Mouse (Mus musculus) CH12.LX (cell line): ENCODE data around the gene Smg9. TPM values are rescaled to one million over a fixed set of nuclear protein-coding genes. Genes with fewer than 3 reads are reported as not detected.
A peak's percentile ranks its signal among the peaks of the same experiment; 100 is the strongest.

Source experiments
- DNase-seq: peaks from one replicate; pipeline ENCODE4 v3.0.0-alpha.2; 2013; ENCODE audit errors: extremely low read depth
- H3K27ac ChIP-seq: 2 replicates; pipeline ENCODE4 v1.5.1; 2012; ENCODE audit warnings: low read depth, mild to moderate bottlenecking, control low read depth, moderate library complexity; ENCODE audit not compliant: insufficient read depth
- H3K27me3 ChIP-seq: replicated peaks from 2 replicates; pipeline ENCODE3; 2012; ENCODE audit warnings: inconsistent platforms
- H3K36me3 ChIP-seq, 2 experiments: replicated peaks in 1 of 2; 2 replicates each; pipeline versions ENCODE3 to v1.6.1; 2012; ENCODE audit warnings: inconsistent platforms in 1 of 2, low read length in 1 of 2, mild to moderate bottlenecking in 1 of 2, mixed read lengths in 1 of 2, moderate library complexity in 1 of 2; ENCODE audit not compliant: control insufficient read depth in 1 of 2, insufficient read depth in 1 of 2
- H3K4me1 ChIP-seq, 2 experiments: 2 replicates each; pipeline ENCODE4 v1.6.1; 2012; ENCODE audit warnings: inconsistent platforms in 1 of 2, moderate library complexity in 1 of 2; ENCODE audit not compliant: insufficient read depth in 2 of 2, control insufficient read depth in 1 of 2
- H3K4me2 ChIP-seq: 2 replicates; pipeline ENCODE4 v1.6.1; 2012; ENCODE audit warnings: low read depth, mild to moderate bottlenecking, control low read depth; ENCODE audit not compliant: poor library complexity, insufficient read depth, severe bottlenecking
- H3K4me3 ChIP-seq, 3 experiments: fragments of 150-350 bp in 1 of 3; sonication (generic) in 1 of 3; replicated peaks in 1 of 3; 2 replicates each; pipeline versions ENCODE3 to v1.5.1; 2011 to 2012; ENCODE audit warnings: low read depth in 2 of 3, low read length in 2 of 3, mild to moderate bottlenecking in 2 of 3, moderate library complexity in 2 of 3, control low read depth in 1 of 3, improper control_type of control experiment in 1 of 3, inconsistent platforms in 1 of 3, mixed read lengths in 1 of 3; ENCODE audit not compliant: poor library complexity in 1 of 3
- H3K79me2 ChIP-seq: replicated peaks from 2 replicates; pipeline ENCODE4 v1.6.1; 2012; ENCODE audit warnings: mild to moderate bottlenecking, moderate library complexity; ENCODE audit not compliant: control insufficient read depth, poor library complexity, insufficient read depth, severe bottlenecking; ENCODE audit errors: extremely low read depth
- H3K9ac ChIP-seq: 2 replicates; pipeline ENCODE4 v1.6.1; 2012; ENCODE audit warnings: low read depth, mild to moderate bottlenecking, control low read depth, moderate library complexity; ENCODE audit not compliant: insufficient read depth
- H3K9me3 ChIP-seq: replicated peaks from 2 replicates; pipeline ENCODE3; 2012; ENCODE audit warnings: low read length, inconsistent platforms, mixed read lengths
- E2F4 ChIP-seq: IDR thresholded peaks from 2 replicates; pipeline ENCODE4 v1.6.1; 2011; ENCODE audit warnings: low read depth, low read length, improper control_type of control experiment; ENCODE audit not compliant: insufficient replicate concordance
- ELF1 ChIP-seq: IDR thresholded peaks from 2 replicates; pipeline ENCODE4 v1.6.1; 2014; ENCODE audit warnings: low read depth, mild to moderate bottlenecking, inconsistent platforms, low read length, improper control_type of control experiment
- EP300 ChIP-seq: IDR thresholded peaks from 2 replicates; pipeline ENCODE4 v1.6.1; 2011; ENCODE audit warnings: low read length, improper control_type of control experiment
- ETS1 ChIP-seq: conservative IDR thresholded peaks from 2 replicates; pipeline ENCODE4 v1.6.1; 2012; ENCODE audit warnings: low read depth, mild to moderate bottlenecking, inconsistent platforms, low read length, improper control_type of control experiment, moderate library complexity
- GABPA ChIP-seq: IDR thresholded peaks from 2 replicates; pipeline ENCODE4 v1.6.1; 2012; ENCODE audit warnings: low read depth, low read length, improper control_type of control experiment, inconsistent platforms; ENCODE audit not compliant: insufficient replicate concordance
- IRF4 ChIP-seq: IDR thresholded peaks from 2 replicates; pipeline ENCODE4 v1.6.1; 2014; ENCODE audit warnings: low read depth, mild to moderate bottlenecking, inconsistent platforms, low read length, improper control_type of control experiment
- JUN ChIP-seq: IDR thresholded peaks from 2 replicates; pipeline ENCODE4 v1.6.1; 2011; ENCODE audit warnings: low read depth, mild to moderate bottlenecking, low read length, improper control_type of control experiment, moderate library complexity; ENCODE audit not compliant: insufficient read depth
- MAFK ChIP-seq: IDR thresholded peaks from 2 replicates; pipeline ENCODE4 v1.6.1; 2011; ENCODE audit warnings: low read length, improper control_type of control experiment; ENCODE audit not compliant: insufficient replicate concordance
- MAX ChIP-seq: IDR thresholded peaks from 2 replicates; pipeline ENCODE4 v1.6.1; 2011; ENCODE audit warnings: low read length, improper control_type of control experiment
- NELFE ChIP-seq: IDR thresholded peaks from 2 replicates; pipeline ENCODE4 v1.6.1; 2011; ENCODE audit warnings: low read depth, low read length, improper control_type of control experiment
- POLR2AphosphoS2 ChIP-seq: IDR thresholded peaks from 2 replicates; pipeline ENCODE4 v1.6.1; 2011; ENCODE audit warnings: low read depth, low read length, improper control_type of control experiment
- RAD21 ChIP-seq: IDR thresholded peaks from 2 replicates; pipeline ENCODE4 v1.6.1; 2011; ENCODE audit warnings: low read depth, mild to moderate bottlenecking, low read length, improper control_type of control experiment, moderate library complexity
- RCOR1 ChIP-seq: conservative IDR thresholded peaks from 2 replicates; pipeline ENCODE4 v1.6.1; 2012; ENCODE audit warnings: low read depth, mild to moderate bottlenecking, inconsistent platforms, low read length, improper control_type of control experiment
- USF2 ChIP-seq: conservative IDR thresholded peaks from 2 replicates; pipeline ENCODE4 v1.6.1; 2011; ENCODE audit warnings: low read depth, low read length, improper control_type of control experiment
- ZKSCAN1 ChIP-seq: IDR thresholded peaks from 2 replicates; pipeline ENCODE4 v1.6.1; 2012; ENCODE audit warnings: low read depth, inconsistent platforms, low read length, improper control_type of control experiment, borderline replicate concordance
- ZNF384 ChIP-seq: IDR thresholded peaks from 2 replicates; pipeline ENCODE4 v1.6.1; 2012; ENCODE audit warnings: low read depth, low read length, improper control_type of control experiment, inconsistent platforms
- dilution Hi-C: fragments of 300-500 bp; cut with MboI; formaldehyde crosslinking; loops from 2 replicates; pipeline ENCODE4 v1.14.3; 2020; ENCODE audit warnings: low sequenced_read_pairs; ENCODE audit not compliant: extremely low pct_unique_long_range_greater_than_20kb, extremely low pct_ligation_motif_present
- in situ Hi-C: fragments of 300-500 bp; cut with MboI; formaldehyde crosslinking; loops from 3 replicates; pipeline ENCODE4 v1.14.3; 2019; ENCODE audit warnings: low sequenced_read_pairs, low pct_ligation_motif_present, low pct_unique_long_range_greater_than_20kb, mixed read lengths
- polyA plus RNA-seq: library from polyadenylated mRNA; unstranded; fragments of >175 nt; gene quantifications from 2 replicates; pipeline ENCODE4 v1.2.1, GENCODE M21; 2012; ENCODE audit warnings: low read depth; ENCODE audit not compliant: insufficient read length
- total RNA-seq, 2 experiments: library from RNA; depleted of rRNA; stranded (reverse); fragments of 300-350 nt in 1 of 2; fragments of >200 nt in 1 of 2; gene quantifications; 2 replicates each; pipeline ENCODE4 v1.2.3; 2012 to 2014

Gene Smg9
- total and polyA plus RNA-seq, 3 experiments = 19.9 to 26.8 (median 20.5) TPM

DNA sequence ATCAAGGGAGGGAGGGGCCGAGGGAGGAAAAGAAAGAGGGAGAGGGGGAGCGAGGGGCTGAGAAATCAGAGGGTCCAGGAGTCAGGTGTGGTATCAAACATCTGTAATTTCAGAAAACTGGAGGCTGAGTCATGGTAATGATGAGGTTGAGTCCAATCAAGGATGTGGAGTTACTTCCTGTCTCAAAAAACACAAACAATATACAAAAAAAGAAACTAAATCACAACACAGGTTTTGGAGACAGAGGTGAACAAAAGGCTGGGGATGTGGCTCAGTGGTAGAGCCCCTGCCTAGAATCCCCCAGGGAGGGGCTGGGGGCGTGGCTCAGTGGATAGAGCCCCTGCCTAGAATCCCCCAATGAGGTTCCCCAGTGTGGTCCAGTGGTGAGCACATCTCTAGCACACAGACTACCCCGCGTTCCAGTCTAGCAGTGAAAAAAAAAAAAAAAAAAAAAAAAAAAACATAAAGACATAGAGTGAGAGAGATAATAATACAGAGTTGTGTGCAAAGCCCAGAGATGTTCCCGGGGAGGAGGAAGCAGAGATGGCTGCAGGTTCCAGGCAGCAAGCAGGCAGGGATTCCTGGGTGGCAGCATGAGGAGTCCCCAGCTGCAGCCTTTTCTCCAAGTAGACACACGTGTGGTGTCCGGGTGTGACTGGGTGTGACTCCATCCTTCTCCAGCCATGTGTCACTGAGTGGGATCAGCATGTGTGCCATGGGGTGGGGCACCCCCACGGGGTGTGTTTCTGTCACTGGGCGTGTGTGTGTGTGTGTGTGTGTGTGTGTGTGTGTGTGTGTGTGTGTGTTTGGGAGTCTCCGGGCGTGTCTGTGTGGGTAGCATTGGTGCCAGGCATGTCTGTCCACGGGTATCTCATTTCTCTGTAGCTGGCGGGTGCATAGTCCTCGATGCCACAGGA lies 32.4 kb upstream of the Smg9 start:
- DNase-seq = no peak
- no peak for TF ChIP-seq GABPA
- peak; percentile 30; the same call in 1 of the 2 replicates for TF ChIP-seq ZNF384
- H3K79me2 ChIP-seq = no peaks in the 10 kb centered on the region
- H3K9me3 ChIP-seq = no peaks in the 10 kb centered on the region
- no peak overlapping the region for H3K4me2 ChIP-seq
- peaks cover 6% of the 10 kb centered on the region for H3K27me3 ChIP-seq
- H3K4me3 ChIP-seq = no peak overlapping the region
- no peaks in the 10 kb centered on the region for H3K36me3 ChIP-seq
- in situ Hi-C loops = loop anchor here (5.0 kb wide), 1 partner anchor 35 kb away; no protein-coding TSS in a partner anchor
- H3K9ac ChIP-seq = no peak overlapping the region
- H3K27ac ChIP-seq = no peak overlapping the region
- H3K4me1 ChIP-seq = peaks cover 29 to 49% of the 10 kb centered on the region in 2 experiments
- dilution Hi-C loops = no loop called here

DNA sequence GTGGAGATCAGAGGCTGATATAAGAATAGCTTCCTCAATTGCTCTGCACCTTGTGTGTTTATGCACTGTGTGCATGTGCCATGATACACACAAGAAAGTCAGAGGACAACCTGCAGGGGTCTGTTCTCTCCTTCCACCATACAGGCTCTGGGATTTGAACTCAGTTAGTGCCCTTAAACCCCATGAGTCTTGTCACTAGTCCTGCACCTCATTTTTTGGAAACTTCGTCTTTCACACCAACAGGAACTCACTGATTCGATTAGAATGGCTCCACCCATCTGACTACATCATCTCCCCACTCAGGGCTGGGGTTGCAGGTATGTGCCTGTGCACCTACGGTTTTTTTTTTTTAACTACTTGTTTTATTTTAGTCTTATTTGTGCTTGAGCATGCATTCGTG lies 31.2 kb upstream of the Smg9 start:
- Histone ChIP-seq H3K27ac (no peak overlapping the region), H3K4me3 (no peak overlapping the region), H3K4me1 (peaks cover 40 to 60% of the 10 kb centered on the region in 2 experiments), H3K79me2 (no peaks in the 10 kb centered on the region), H3K9ac (no peak overlapping the region), H3K36me3 (no peaks in the 10 kb centered on the region), H3K9me3 (no peaks in the 10 kb centered on the region), H3K4me2 (no peak overlapping the region), H3K27me3 (peaks cover 2% of the 10 kb centered on the region)
- DNase-seq = no peak
- dilution Hi-C loops (no loop called here), in situ Hi-C loops (loop anchor here (5.0 kb wide), 1 partner anchor 34 kb away; no protein-coding TSS in a partner anchor)
- TF ChIP-seq MAFK = no peak
- no peak for TF ChIP-seq RCOR1
- no peak for TF ChIP-seq NELFE
- no peak for TF ChIP-seq EP300
- TF ChIP-seq ZNF384 = no peak
- TF ChIP-seq ELF1 = no peak
- no peak for TF ChIP-seq ETS1
- TF ChIP-seq RAD21 = no peak
- TF ChIP-seq ZKSCAN1 = no peak
- no peak for TF ChIP-seq E2F4
- no peak for TF ChIP-seq MAX
- TF ChIP-seq JUN = no peak
- no peak for TF ChIP-seq POLR2AphosphoS2
- TF ChIP-seq IRF4 = no peak
- TF ChIP-seq USF2 = no peak
